Mouse (Mus musculus): ENCODE results near the gene Sox1. TPM values are rescaled to one million over a fixed set of nuclear protein-coding genes. Genes with fewer than 3 reads are reported as not detected.

Gene Sox1
- polyA plus RNA-seq, 1 experiment from 2014 or later, result 3.8 TPM

- no peak overlapping the region for H3K4me2 ChIP-seq (ENCODE audit: low read length)
- H3K9me3 ChIP-seq (ENCODE audit: control insufficient read depth, low read length), result no peaks in the 10 kb centered on the region
- ATAC-seq (ENCODE audit: low FRiP score, low TSS enrichment) (no peak), DNase-seq (no peak)
- H3K9ac ChIP-seq (replicated peaks; ENCODE audit: low read length), result no peak overlapping the region
- H3K4me1 ChIP-seq (ENCODE audit: control insufficient read depth, insufficient read depth, low read length), result no peaks in the 10 kb centered on the region
- WGBS, result 71% methylated on average over 6 of the region's 6 CpGs
- H3K4me3 ChIP-seq (replicated peaks; ENCODE audit: low read depth, low read length), result no peak overlapping the region
- H3K36me3 ChIP-seq (ENCODE audit: control insufficient read depth, insufficient read depth, low read length), result no peaks in the 10 kb centered on the region
- H3K27ac ChIP-seq (replicated peaks; ENCODE audit: low read depth, low read length), result no peak overlapping the region
- no peaks in the 10 kb centered on the region for H3K27me3 ChIP-seq (ENCODE audit: control insufficient read depth, insufficient read depth, low read length)
These were observed 26.2 kb upstream of the Sox1 start for GRCm38 (mm10) chr8:12368856-12369255.

GRCm38 (mm10) chr8:12381111-12381510 is 14.0 kb upstream of the Sox1 start:
- no peak for DNase-seq
- Histone ChIP-seq H3K4me3 (replicated peaks; ENCODE audit: low read depth, low read length) (no peak overlapping the region), H3K27me3 (ENCODE audit: control insufficient read depth, insufficient read depth, low read length) (peaks cover 58% of the 10 kb centered on the region), H3K4me1 (ENCODE audit: control insufficient read depth, insufficient read depth, low read length) (peaks cover 18% of the 10 kb centered on the region), H3K9ac (replicated peaks; ENCODE audit: low read length) (no peak overlapping the region), H3K36me3 (ENCODE audit: control insufficient read depth, insufficient read depth, low read length) (no peaks in the 10 kb centered on the region), H3K9me3 (ENCODE audit: control insufficient read depth, low read length) (no peaks in the 10 kb centered on the region), H3K4me2 (ENCODE audit: low read length) (no peak overlapping the region), H3K27ac (replicated peaks; ENCODE audit: low read depth, low read length) (no peak overlapping the region)
- 71% methylated on average over 3 of the region's 3 CpGs for WGBS
- no peak for ATAC-seq (ENCODE audit: low FRiP score, low TSS enrichment)

- no peak for ATAC-seq (ENCODE audit: low FRiP score, low TSS enrichment)
- no peak overlapping the region for H3K4me3 ChIP-seq (replicated peaks; ENCODE audit: low read depth, low read length)
- no peak overlapping the region for H3K27ac ChIP-seq (replicated peaks; ENCODE audit: low read depth, low read length)
- 3% methylated on average over 21 of the region's 21 CpGs for WGBS
- peaks cover 18% of the 10 kb centered on the region for H3K4me1 ChIP-seq (ENCODE audit: control insufficient read depth, insufficient read depth, low read length)
- DNase-seq, result peak; percentile 25
- no peaks in the 10 kb centered on the region for H3K36me3 ChIP-seq (ENCODE audit: control insufficient read depth, insufficient read depth, low read length)
- H3K9ac ChIP-seq (replicated peaks; ENCODE audit: low read length), result no peak overlapping the region
- H3K4me2 ChIP-seq (ENCODE audit: low read length), result 0 out of 2 replicates have a peak overlapping the region, but pooled peaks have one; percentile 61
- peaks cover 64% of the 10 kb centered on the region for H3K27me3 ChIP-seq (ENCODE audit: control insufficient read depth, insufficient read depth, low read length)
- no peaks in the 10 kb centered on the region for H3K9me3 ChIP-seq (ENCODE audit: control insufficient read depth, low read length)
These were observed 12.2 kb upstream of the Sox1 start for GRCm38 (mm10) chr8:12382707-12383561.

DNA sequence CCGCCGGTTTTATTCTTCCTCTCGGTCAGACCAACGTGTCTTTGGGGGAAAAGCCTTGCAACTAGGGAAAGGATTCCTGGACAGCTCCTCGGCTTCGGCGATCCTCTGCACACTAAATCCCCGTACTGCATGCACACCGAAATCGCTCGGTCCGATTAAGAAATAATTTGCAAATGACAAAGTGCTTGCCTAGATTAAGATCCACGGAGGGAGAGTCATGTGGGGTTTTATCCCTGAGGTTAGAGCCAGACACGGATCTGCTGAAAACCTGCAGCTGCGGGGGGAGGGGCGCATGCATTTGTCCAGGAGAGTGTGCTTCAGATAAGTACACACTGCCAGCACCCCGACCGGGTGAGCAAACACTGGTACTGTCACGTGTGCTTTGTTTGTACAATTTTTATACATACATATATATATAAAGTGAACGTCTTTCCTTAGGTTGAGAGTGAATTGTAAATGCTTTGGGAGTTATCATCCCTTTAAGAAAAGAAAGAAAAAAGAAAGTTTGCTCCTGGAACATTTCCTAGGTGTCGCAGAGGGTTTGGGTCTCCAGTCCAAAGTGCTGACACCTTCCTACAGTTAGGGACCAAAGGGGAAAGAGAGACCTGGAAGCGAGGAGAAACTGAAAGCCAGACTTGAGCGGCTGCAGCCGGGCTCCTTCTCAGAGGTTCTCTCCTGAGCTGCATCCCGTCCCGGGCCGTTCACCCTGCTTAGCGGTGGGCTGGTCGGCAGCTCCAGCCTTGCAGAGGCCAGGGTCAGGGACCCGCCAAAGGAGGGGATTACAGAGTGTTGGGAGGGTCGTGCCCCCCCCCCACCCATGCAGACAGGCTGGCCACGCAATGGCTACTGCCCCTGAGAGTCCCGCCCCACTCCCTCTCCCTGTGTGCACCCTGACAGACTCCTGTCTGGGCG is 10.9 kb upstream of the Sox1 start:
- DNase-seq (peak; percentile 61), ATAC-seq (ENCODE audit: low FRiP score, low TSS enrichment) (no peak)

GRCm38 (mm10) chr8:12384996-12385685 is 10.0 kb upstream of the Sox1 start:
- ATAC-seq (ENCODE audit: low FRiP score, low TSS enrichment) (peak; percentile 68), DNase-seq (peak; percentile 71)
- Histone ChIP-seq H3K9me3 (ENCODE audit: control insufficient read depth, low read length) (no peaks in the 10 kb centered on the region), H3K36me3 (ENCODE audit: control insufficient read depth, insufficient read depth, low read length) (no peaks in the 10 kb centered on the region), H3K4me1 (ENCODE audit: control insufficient read depth, insufficient read depth, low read length) (peaks cover 18% of the 10 kb centered on the region), H3K9ac (replicated peaks; ENCODE audit: low read length) (peak overlapping the region; percentile 50), H3K27ac (replicated peaks; ENCODE audit: low read depth, low read length) (peak overlapping the region; percentile 70), H3K27me3 (ENCODE audit: control insufficient read depth, insufficient read depth, low read length) (peaks cover 66% of the 10 kb centered on the region), H3K4me3 (replicated peaks; ENCODE audit: low read depth, low read length) (peak overlapping the region; percentile 36), H3K4me2 (ENCODE audit: low read length) (peak overlapping the region; percentile 61)
- under 1% methylated on average over 57 of the region's 57 CpGs for WGBS

More for the DNA sequence above, 10.9 kb upstream of the Sox1 start:
- Histone ChIP-seq H3K27me3 (ENCODE audit: control insufficient read depth, insufficient read depth, low read length) (peaks cover 74% of the 10 kb centered on the region), H3K9me3 (ENCODE audit: control insufficient read depth, low read length) (no peaks in the 10 kb centered on the region), H3K4me1 (ENCODE audit: control insufficient read depth, insufficient read depth, low read length) (peaks cover 18% of the 10 kb centered on the region), H3K4me3 (replicated peaks; ENCODE audit: low read depth, low read length) (peak overlapping the region; percentile 36), H3K36me3 (ENCODE audit: control insufficient read depth, insufficient read depth, low read length) (no peaks in the 10 kb centered on the region), H3K9ac (replicated peaks; ENCODE audit: low read length) (no peak overlapping the region), H3K27ac (replicated peaks; ENCODE audit: low read depth, low read length) (peak overlapping the region; percentile 70; the same call in 1 of the 2 replicates), H3K4me2 (ENCODE audit: low read length) (peak overlapping the region; percentile 61)
- under 1% methylated on average over 34 of the region's 34 CpGs for WGBS

DNA sequence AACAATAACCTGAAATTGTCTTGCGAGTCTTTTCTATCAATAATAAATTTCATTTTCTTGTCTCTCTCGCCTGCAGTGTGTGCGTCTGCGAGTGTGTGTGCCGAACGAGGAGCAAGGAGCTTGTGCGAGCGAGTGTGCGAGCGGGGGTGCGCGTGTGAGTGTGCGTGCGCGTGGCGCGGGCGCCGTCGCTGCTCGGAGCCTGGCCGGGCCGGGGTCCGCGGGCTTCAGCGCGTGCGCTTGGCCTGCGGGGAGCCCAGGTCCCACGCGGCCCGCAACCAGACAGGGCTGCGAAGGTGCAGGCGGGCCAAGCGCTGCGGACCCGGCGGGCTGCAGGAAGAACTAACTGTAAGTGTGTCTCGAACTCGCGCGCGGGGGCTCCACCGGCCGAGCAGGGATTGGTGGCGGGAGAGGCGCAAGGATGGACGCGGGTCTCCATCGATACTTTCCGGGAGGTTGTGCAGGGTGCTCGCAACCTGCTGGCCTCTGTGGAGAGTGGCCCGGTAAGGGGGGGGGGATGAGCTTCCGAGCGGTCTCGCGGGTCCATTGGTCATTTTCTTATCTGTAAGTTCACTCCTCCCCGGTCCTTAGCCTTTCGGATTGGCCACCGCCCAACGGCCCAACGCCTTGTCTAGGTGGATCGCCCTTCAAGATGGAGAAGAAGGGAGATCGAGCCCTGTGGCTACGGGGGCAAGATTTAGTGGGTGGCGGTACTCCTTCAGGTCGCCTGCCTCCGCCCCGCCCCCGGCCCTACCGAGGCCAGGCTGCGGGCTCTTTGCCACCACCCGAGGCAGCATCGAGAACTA is 9.2 kb upstream of the Sox1 start:
- peaks cover 18% of the 10 kb centered on the region for H3K4me1 ChIP-seq (ENCODE audit: control insufficient read depth, insufficient read depth, low read length)

GRCm38 (mm10) chr8:12386530-12387222 is 8.4 kb upstream of the Sox1 start:
- ATAC-seq (ENCODE audit: low FRiP score, low TSS enrichment) (no peak), DNase-seq (peak; percentile 51)
- Histone ChIP-seq H3K36me3 (ENCODE audit: control insufficient read depth, insufficient read depth, low read length) (no peaks in the 10 kb centered on the region), H3K9ac (replicated peaks; ENCODE audit: low read length) (peak overlapping the region; percentile 50; the same call in 1 of the 2 replicates), H3K27ac (replicated peaks; ENCODE audit: low read depth, low read length) (peak overlapping the region; percentile 70), H3K9me3 (ENCODE audit: control insufficient read depth, low read length) (no peaks in the 10 kb centered on the region), H3K4me2 (ENCODE audit: low read length) (peak overlapping the region; percentile 61), H3K4me1 (ENCODE audit: control insufficient read depth, insufficient read depth, low read length) (peaks cover 18% of the 10 kb centered on the region), H3K4me3 (replicated peaks; ENCODE audit: low read depth, low read length) (peak overlapping the region; percentile 36), H3K27me3 (ENCODE audit: control insufficient read depth, insufficient read depth, low read length) (peaks cover 58% of the 10 kb centered on the region)
- WGBS, result 1% methylated on average over 32 of the region's 32 CpGs

More for the DNA sequence above, 9.2 kb upstream of the Sox1 start:
- H3K27ac ChIP-seq (replicated peaks; ENCODE audit: low read depth, low read length), result peak overlapping the region; percentile 70
- DNase-seq (peak; percentile 65), ATAC-seq (ENCODE audit: low FRiP score, low TSS enrichment) (0 out of 2 replicates have a peak, but pooled peaks have one; percentile 17)
- peak overlapping the region; percentile 50 for H3K9ac ChIP-seq (replicated peaks; ENCODE audit: low read length)
- H3K9me3 ChIP-seq (ENCODE audit: control insufficient read depth, low read length), result no peaks in the 10 kb centered on the region
- H3K36me3 ChIP-seq (ENCODE audit: control insufficient read depth, insufficient read depth, low read length), result no peaks in the 10 kb centered on the region
- WGBS, result under 1% methylated on average over 71 of the region's 74 CpGs
- peaks cover 59% of the 10 kb centered on the region for H3K27me3 ChIP-seq (ENCODE audit: control insufficient read depth, insufficient read depth, low read length)
- H3K4me3 ChIP-seq (replicated peaks; ENCODE audit: low read depth, low read length), result peak overlapping the region; percentile 36
- peak overlapping the region; percentile 61 for H3K4me2 ChIP-seq (ENCODE audit: low read length)

Measured in midbrain, embryonic 14.5 days (tissue).